Mouse (Mus musculus): ENCODE data around the gene Kalrn.
"Not testable (repeated sequence)": the region's sequence is repeated elsewhere in the genome, so short reads cannot be mapped to it uniquely, and the experiment has no call there.

The Kalrn gene

DNA sequence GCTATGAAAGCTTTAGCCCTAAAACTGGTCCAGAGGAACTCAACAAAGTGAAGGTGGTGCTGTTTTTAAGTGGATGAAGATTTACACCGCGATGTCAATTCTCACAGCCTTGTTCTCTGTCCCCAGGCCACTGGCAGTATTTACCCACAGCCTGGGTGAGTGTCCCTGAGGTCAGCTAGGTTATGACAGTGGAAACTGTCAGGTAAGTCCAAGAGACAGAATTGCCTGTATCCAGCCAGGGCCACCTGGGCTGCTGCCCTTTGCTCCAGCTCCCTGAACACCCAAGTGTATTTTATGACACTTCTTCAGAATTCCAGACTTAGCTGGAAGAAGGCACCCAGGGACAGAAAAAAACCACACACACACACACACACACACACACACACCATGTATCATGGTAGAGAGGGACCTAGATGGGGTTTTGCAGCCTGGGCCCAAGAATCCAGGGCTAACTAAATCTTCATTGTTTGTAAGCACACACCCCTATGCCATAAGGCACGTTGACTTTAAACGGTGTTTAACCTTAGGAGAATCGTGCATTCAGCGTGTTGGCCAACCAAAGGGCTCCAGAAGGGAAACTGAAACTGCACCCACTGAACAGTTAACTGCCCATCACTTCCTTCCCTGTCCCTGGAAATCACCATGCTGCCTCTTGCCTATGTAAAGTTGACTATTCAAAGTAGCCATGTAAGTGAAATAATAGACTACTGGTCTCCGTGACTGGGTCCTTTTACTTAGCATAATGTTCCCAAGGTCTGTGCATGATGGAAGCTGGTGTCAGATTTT lies 462.3 kb downstream of the Kalrn start:
- no peak for DNase-seq (ENCODE audit: low spot score)

DNA sequence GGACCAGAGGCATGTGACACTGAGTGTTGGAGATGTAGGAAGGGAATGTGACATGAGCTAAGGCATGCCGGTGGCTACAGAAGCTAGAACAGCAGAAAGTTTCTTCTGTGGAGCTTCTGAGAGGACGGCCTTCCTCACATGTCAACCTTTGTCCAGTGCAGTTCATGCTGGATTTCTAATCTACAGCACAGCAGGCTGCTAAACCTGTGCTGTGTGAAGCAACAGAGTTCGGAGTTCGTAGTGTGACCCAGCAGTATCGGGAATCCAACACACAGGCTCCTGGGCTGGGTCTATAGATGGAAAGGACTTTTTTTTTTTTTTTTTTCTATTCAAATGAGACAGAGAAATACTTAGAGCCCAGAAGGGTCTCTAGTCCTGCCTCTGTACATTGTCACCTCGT lies 468.9 kb downstream of the Kalrn start:
- DNase-seq (ENCODE audit: low spot score): no peak

DNA sequence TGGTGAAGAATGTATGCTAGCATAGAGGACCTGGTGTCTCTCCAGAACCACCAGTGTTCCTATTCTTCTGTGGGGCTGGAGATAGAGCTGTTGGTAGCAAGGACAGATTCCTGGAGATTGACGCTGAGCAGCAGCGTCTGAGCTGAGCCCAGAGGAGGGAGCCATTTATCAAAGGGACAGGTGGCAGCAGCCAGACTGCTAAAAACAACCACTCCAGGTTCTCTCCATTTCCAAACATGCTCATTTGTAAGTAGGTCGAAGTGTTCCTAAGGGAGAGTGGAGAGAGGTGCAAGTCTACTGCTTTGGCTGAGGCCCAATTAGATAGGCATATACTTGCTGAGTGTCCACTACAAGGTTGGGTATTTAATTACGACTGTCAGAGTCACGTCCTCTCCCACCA lies 470.6 kb downstream of the Kalrn start:
- no peak for DNase-seq (ENCODE audit: low spot score)

GRCm38 (mm10) chr16:34099795-34100194 lies 473.5 kb downstream of the Kalrn start:
- DNase-seq (ENCODE audit: low spot score): no peak

DNA sequence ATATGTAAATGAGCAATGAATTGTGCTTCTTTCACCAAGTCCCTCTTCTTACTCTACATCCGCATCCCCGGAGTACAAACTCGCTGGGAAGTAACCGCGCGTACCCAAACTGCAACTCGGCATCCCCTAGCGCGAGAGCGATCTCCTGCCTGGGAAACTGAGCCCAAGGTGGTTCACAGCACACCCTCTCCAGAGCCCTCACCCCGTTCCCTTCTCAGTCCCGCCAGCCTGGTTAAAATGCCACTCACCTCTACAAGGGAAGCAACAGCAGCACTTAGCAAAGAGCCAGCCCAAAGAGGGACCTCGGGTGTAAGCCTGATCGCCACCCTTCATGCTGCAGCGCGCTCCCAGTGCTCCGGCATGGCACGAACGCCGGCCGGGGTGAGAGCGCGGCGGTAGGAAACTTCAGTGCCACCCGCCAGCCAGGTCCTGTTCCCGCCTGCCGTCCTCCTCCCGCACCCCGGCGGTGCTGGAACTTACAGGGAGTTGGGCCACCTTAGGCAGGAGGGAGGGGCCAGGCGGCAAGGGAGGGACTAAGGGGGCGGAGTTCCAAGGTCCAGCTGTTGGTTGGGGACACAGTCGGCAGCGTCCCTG lies 477.7 kb downstream of the Kalrn start:
- DNase-seq (ENCODE audit: low spot score): peak; percentile 48

- no peak for DNase-seq (ENCODE audit: low spot score)
Measured at GRCm38 (mm10) chr16:34095093-34095465, 478.3 kb downstream of the Kalrn start.

DNA sequence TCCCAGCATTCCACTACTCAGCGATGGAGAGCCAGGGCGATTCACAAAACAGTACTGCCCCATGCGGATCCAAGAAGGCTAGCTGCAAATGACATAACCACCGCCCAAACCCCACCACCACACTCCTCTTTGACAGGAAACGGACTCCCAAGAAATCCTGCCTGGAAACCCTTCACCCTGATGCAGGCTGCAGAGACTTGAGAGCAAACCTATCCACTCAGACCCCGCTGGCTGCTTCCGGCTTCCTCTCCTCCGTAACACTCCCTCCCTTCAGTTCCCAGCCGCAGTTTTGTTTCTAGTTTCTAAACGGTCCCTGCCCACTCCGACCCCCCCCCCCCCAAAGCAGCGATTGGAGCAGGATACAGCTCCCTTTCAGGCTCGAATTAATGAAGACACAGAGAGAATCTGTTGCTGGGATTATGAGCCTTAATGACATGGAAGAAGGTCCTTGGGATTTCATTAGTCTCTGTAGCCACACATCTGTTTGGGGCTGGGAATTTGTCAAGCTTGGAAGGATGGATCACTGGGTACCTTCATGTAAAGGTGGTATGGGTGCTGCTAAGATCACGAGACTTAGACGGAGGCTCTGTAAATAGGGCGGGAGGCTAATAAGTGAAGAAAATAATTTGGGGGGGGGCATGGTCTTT lies 478.8 kb downstream of the Kalrn start:
- DNase-seq (ENCODE audit: low spot score): no peak

DNA sequence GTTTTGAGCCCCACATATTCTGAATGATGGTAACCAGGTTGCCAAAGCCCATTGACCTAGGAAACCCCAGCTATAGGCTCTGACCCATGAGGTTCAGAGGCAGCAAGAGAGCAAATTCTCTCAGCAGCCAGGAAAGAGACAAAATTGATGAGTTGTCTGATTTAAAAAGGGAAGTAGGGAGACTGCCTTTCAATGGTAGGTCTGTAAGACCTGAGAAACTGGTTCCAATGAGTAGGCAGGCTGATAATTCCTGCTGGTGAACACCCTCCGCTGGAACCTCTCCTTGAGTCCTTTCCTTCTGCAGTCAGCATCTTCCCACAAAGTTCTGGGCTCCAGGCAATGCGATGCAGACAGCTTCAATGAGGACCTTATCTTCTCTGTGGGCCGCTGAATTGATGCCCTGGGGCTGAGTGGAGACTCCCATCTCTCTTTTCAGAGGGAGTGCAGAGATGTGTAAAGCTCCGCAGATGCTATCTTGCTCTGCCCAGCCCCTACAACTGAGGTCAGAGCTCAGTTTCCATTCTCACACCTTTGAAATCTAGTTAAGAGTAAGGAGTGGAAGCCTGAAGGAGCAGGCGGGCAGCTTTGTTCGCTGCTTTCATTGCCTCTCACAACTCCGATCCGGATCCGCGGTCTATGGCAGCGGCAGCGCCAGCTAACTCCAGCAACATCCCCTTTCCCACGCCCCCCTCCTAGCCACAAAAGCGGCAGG lies 479.4 kb downstream of the Kalrn start:
- DNase-seq (ENCODE audit: low spot score): no peak

DNA sequence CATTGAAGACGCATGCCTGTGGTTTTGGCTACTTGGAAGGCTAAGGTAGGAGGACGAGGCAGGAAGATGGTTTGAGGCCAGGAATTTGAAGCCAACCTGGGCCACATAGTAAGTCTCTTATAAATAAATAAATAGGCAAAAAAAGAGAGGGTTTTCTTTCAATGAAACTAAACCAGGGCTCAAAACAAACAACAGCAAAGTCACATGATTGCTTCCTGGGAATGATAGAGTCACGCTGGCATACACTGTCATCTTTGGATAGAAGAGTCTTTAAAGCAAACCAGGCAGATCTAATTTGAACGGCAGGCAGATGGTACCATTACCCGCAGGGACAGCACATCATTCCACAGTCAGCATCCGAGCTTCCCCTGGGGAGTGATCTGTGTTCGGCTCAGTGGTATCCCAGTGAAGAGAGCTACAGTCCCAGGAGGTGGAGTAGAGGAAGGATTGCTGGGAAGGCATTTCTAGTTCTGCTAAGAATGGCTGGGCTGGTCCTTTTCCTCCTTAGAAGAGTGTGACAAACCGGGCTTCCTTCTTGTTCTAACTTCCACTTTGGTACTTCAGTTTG lies 483.7 kb downstream of the Kalrn start:
- no peak for DNase-seq (ENCODE audit: low spot score)

DNA sequence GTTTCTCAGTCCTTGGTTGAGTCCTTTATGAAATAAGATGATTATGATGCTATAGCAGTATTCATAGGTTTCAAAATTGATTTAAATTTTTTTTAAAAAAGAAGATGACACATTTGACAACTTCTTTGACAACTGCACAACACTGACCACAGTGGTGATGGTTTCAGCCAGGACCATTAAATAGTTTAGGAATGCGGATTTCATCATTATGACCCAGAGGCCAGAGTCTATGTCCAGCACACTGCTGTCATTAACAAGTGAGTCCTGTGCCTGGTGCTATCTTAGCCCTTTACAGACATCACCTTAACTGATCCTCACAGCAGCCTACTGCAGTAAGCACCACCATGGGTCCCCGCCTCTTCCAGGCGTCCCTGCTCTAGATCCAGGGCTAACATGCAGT lies 484.3 kb downstream of the Kalrn start:
- DNase-seq (ENCODE audit: low spot score): no peak

DNA sequence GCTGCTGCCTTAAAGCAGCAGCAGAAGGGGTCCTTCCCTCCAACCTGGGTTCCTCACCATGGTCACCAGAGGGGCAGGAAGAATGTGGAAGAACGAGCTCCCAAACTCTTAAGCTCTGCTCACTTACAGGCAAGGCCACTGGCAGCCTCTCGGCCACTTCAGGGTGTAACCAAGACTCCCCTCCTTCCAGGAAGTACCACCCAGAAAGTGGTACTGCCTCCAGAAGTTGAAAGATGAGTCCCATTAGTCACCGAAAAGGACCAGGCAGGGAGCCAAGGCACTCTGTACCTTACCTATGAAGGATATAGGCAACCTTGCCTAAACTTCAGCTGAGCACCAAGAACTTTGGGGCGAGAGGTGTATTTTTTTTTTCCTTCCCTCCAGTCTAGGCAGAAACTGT lies 485.0 kb downstream of the Kalrn start:
- DNase-seq (ENCODE audit: low spot score): no peak

DNA sequence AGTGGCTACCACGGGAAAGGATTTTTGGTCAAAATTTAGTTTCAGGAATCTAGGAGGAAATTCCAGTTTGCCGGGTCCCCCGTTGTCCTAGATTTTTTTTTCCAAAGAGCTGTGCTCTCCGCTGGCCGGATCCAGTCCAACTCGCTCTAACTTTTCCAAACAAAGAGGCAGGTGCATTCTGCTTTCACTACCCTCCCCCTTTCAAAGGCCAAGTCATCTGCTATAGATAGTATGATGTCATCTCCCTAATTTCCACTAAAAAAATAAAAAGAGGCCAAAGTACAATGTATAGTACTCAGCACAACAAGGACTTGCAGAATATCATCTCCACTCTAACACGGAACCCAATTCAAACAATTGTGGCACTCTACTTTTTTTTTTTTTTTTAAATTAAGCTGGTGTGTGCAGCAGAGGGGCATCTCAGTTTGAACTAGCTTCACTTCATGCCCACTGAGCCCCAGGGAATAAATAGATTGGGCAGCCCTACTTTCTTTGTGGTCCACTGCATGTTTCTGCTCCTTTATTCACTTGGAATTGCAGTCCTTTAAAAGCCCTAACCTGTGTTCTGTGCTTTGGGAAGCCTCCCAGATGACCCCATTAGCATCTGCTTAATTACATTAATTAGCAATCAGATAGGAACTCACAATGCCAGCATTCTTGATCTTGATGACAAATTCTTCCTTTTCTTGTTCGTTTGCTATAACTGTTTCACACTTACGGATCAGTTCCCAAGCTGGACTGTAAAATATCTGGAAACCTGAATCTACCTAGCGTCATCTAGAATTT lies 489.0 kb downstream of the Kalrn start:
- no peak for DNase-seq (ENCODE audit: low spot score)

DNA sequence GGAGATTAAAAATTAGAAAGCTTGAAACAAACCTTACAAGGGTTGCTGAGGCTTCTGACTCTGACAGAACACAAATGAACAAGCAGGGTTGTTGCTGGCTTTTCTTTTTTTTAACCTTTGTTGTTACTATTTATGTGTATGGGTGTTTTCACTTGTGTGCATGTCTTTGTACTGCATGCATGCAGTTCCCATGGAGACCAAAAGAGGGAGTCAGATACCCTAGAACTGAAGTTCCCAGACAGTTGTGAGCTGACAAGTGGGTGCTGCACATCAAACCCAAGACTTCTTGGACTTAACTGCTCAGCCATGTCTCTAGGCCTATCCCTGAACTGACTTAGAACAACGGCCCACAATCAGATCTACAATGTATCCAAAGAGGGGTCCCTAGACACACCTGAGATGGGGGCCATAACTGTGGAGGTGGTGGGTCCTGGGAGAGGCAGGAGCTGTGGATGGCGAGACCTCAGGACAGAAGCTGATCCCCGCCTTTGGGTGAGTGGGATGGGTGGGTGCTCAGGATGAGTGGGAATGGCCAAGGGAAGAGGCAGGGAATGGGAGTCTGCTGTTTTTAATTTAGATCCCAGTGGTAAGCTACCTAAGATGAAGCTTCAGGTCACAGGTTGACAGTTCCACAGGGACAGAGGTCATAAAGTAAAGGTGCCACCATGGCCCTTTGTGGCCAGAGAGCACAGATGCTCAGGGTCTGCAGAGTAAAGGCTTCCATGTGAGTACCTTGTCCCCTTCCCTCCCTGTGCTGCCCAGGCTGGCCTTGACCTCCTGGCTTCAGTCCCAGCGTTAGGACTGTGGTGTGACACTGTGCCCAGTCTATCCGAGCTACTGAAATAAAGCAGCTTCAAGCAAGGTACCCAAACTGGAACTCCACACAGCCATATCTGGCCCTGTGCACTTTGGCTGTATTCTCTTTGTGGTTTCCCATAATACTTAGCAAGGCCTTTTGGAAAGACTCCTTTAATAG lies 490.6 kb downstream of the Kalrn start:
- DNase-seq (ENCODE audit: low spot score): no peak

- DNase-seq (ENCODE audit: low spot score): no peak
Measured at GRCm38 (mm10) chr16:34081683-34082438, 491.5 kb downstream of the Kalrn start.

DNA sequence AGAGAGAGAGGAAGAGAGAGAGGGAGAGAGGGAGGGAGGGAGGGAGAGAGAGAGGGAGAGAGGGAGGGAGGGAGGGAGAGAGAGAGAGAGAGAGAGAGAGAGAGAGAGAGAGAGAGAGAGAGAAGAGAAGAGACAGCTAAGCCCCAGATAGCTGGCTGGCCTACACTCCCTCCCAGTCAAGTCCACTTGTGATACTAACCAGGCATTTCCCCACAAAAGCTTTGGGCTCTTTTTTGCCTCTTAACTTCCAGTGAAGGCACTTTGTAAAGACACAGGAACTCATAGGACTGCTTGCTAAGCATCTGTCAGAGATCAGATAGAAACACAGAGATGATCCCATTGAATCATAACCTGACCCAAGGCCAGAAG lies 492.0 kb downstream of the Kalrn start:
- not testable (repeated sequence) for DNase-seq (ENCODE audit: low spot score)

DNA sequence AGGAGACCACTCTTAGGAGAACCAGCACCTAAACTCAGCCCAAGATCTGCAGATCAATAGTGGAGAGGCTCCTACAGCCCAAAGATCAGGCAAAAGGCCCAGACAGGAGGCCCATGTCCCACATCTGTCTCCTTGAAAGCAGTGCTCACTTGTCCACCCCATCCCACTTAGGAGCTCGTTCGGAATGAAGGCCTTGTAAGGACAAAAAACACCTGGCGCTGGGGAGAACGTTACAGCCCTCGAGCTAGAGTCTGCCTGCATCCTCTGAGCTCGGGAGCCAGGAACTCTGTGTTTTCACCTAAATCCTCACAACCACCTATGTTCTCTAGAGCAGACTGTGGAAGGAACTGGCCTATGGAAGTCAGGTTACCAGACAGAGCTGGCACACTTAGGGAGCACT lies 492.5 kb downstream of the Kalrn start:
- no peak for DNase-seq (ENCODE audit: low spot score)

GRCm38 (mm10) chr16:34079511-34079910 lies 493.8 kb downstream of the Kalrn start:
- no peak for DNase-seq (ENCODE audit: low spot score)

GRCm38 (mm10) chr16:34078732-34079131 lies 494.6 kb downstream of the Kalrn start:
- DNase-seq (ENCODE audit: low spot score): no peak

DNA sequence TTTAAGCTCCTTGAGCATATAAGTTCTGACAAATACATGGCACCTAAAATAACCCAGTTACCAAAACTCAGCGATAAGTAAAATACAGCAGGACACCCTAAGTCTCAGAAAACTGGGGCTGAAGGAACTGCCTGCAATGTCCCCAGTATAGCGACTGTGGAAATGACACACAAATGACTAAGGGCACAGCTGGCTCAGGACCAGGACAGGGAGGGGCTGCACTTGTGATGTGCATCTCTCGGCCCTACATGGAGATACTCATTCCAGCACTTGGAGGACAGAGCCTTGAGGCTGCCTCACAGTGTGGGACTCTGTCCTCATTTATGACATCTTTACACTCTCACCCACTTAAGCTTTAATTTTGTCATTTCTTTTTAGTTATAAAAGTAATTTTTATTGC lies 497.2 kb downstream of the Kalrn start:
- DNase-seq (ENCODE audit: low spot score): no peak

GRCm38 (mm10) chr16:34073930-34074329 lies 499.4 kb downstream of the Kalrn start:
- no peak for DNase-seq (ENCODE audit: low spot score)
